Mouse (Mus musculus): ENCODE measurements around the gene Spg11.

- peak; percentile 15; the same call in 1 of the 2 replicates for TF ChIP-seq CTCF (IDR thresholded peaks at IDR 0.05; ENCODE audit: borderline replicate concordance, extremely low read depth, insufficient read depth, insufficient read length)
- TF ChIP-seq POLR2A (IDR thresholded peaks at IDR 0.05; ENCODE audit: borderline replicate concordance, extremely low read depth, insufficient read depth, insufficient read length, poor library complexity, severe bottlenecking): no peak
Measured at GRCm38 (mm10) chr2:122102070-122102469, 16.1 kb downstream of the Spg11 start.
